Mouse (Mus musculus) stomach, postnatal 0 days (tissue): ENCODE data around the gene Plppr3.

Experiments used
- CTCF ChIP-seq: IDR thresholded peaks from 2 replicates; pipeline ENCODE4 v1.5.1; 2016; ENCODE audit warnings: antibody characterized with exemption, low read depth, mild to moderate bottlenecking, moderate library complexity
- EP300 ChIP-seq: optimal IDR thresholded peaks from 2 replicates; pipeline ENCODE3; 2016; ENCODE audit warnings: antibody characterized with exemption

DNA sequence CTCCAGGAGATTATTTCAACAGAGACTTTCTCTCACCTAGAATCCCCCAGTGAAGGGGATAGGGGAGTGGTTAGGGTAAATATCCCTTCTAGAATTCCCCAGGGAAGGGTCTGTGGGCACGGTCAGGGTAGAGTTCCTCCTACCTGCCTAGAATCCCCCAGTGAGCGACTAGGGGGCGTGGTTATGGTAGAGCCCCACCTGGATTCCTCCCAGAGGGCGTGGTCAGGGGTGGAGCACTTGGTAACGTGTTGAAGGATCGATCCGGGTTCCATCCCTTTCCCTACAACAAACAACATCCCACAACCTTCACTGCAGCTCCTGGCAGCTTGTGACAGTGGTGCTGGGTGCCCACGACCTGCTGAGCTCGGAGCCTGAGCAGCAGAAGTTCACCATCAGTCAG is 6.3 kb upstream of the Plppr3 start:
- TF ChIP-seq CTCF, result no peak
- no peak for TF ChIP-seq EP300
